Mouse (Mus musculus): ENCODE measurements around the gene Taf1d. TPM values are rescaled to one million over a fixed set of nuclear protein-coding genes. Genes with fewer than 3 reads are reported as not detected.

The Taf1d gene
- polyA plus RNA-seq (2014; fragmentation: Illumina TruSeq; extraction: RNeasy Lipid Tissue Mini Kit (QIAGEN cat#74804); ENCODE audit: low read depth, low replicate concordance): 76.4 TPM

GRCm38 (mm10) chr9:15305503-15306397, at the start of gene Taf1d:
Gene Taf1d (plus strand): TSS chr9:15306214.

GRCm38 (mm10) chr9:15279649-15280490, 26.1 kb upstream of the Taf1d start, which contains the start of gene Med17:
Gene Med17 (minus strand): TSS chr9:15279931.

GRCm38 (mm10) chr9:15306398-15307119, 545 bp downstream of the Taf1d start, which contains the start of gene 4931406C07Rik:
Gene 4931406C07Rik (minus strand): TSS chr9:15306448.

GRCm38 (mm10) chr9:15357484-15358275, 51.7 kb downstream of the Taf1d start, which contains the start of gene Cep295:
Gene Cep295 (minus strand): TSS chr9:15357788.

Other genes with a start within 250 kb of the Taf1d start
- not detected for gene Hephl1, start 194.1 kb upstream of the Taf1d start, polyA plus RNA-seq (2014; fragmentation: Illumina TruSeq; extraction: RNeasy Lipid Tissue Mini Kit (QIAGEN cat#74804); ENCODE audit: low read depth, low replicate concordance)
- gene Vstm5, start 67.2 kb upstream of the Taf1d start, polyA plus RNA-seq (2014; fragmentation: Illumina TruSeq; extraction: RNeasy Lipid Tissue Mini Kit (QIAGEN cat#74804); ENCODE audit: low read depth, low replicate concordance): 7.6 TPM
- gene Med17, start 26.3 kb upstream of the Taf1d start, polyA plus RNA-seq (2014; fragmentation: Illumina TruSeq; extraction: RNeasy Lipid Tissue Mini Kit (QIAGEN cat#74804); ENCODE audit: low read depth, low replicate concordance): 37.8 TPM
- 1,419 TPM for gene 4931406C07Rik, start 234 bp downstream of the Taf1d start, polyA plus RNA-seq (2014; fragmentation: Illumina TruSeq; extraction: RNeasy Lipid Tissue Mini Kit (QIAGEN cat#74804); ENCODE audit: low read depth, low replicate concordance)
- 17.9 TPM for gene Cep295, start 51.6 kb downstream of the Taf1d start, polyA plus RNA-seq (2014; fragmentation: Illumina TruSeq; extraction: RNeasy Lipid Tissue Mini Kit (QIAGEN cat#74804); ENCODE audit: low read depth, low replicate concordance)
- 5.8 TPM for gene Smco4, start 187.2 kb downstream of the Taf1d start, polyA plus RNA-seq (2014; fragmentation: Illumina TruSeq; extraction: RNeasy Lipid Tissue Mini Kit (QIAGEN cat#74804); ENCODE audit: low read depth, low replicate concordance)

Data from kidney, adult 10 weeks (tissue).